Mouse (Mus musculus) CH12F3 (cell line): ENCODE measurements around the gene Hif1an.

ENCODE experiments used
- in situ Hi-C: fragments of 300-500 bp; cut with MboI; formaldehyde crosslinking; loops from 2 replicates; pipeline ENCODE4 v1.14.3; 2020; ENCODE audit warnings: low sequenced_read_pairs

Hif1an gene

GRCm38 (mm10) chr19:44564006-44564405 lies 1.4 kb downstream of the Hif1an start:
- in situ Hi-C loops, result no loop called here

GRCm38 (mm10) chr19:44567763-44568162 lies 5.1 kb downstream of the Hif1an start:
- in situ Hi-C loops, result no loop called here

- in situ Hi-C loops, result no loop called here
Observed at GRCm38 (mm10) chr19:44576275-44576674, 13.6 kb downstream of the Hif1an start.

GRCm38 (mm10) chr19:44578038-44578437 lies 15.4 kb downstream of the Hif1an start:
- in situ Hi-C loops, result no loop called here

- in situ Hi-C loops, result no loop called here
Observed at GRCm38 (mm10) chr19:44582103-44582502, 19.5 kb downstream of the Hif1an start.

GRCm38 (mm10) chr19:44582638-44583309 lies 20.1 kb downstream of the Hif1an start:
- in situ Hi-C loops, result no loop called here

- in situ Hi-C loops, result loop anchor here (5.0 kb wide), 1 partner anchor 304 kb away; no protein-coding TSS in a partner anchor
Observed at GRCm38 (mm10) chr19:44588036-44588435, 25.4 kb downstream of the Hif1an start.

GRCm38 (mm10) chr19:44589591-44590223 lies 27.1 kb downstream of the Hif1an start:
- in situ Hi-C loops, result loop anchor here (5.0 kb wide), 1 partner anchor 303 kb away; no protein-coding TSS in a partner anchor

GRCm38 (mm10) chr19:44590992-44591391 lies 28.3 kb downstream of the Hif1an start:
- in situ Hi-C loops, result no loop called here

GRCm38 (mm10) chr19:44591638-44592037 lies 29.0 kb downstream of the Hif1an start:
- in situ Hi-C loops, result no loop called here

- in situ Hi-C loops, result no loop called here
Observed at GRCm38 (mm10) chr19:44594180-44594579, 31.5 kb downstream of the Hif1an start.

- in situ Hi-C loops, result no loop called here
Observed at GRCm38 (mm10) chr19:44618166-44618565, 55.5 kb downstream of the Hif1an start.
